Mouse (Mus musculus): ENCODE measurements around the gene Bfsp1.
A peak's percentile ranks its signal among the peaks of the same experiment; 100 is the strongest.

Bfsp1 gene

DNA sequence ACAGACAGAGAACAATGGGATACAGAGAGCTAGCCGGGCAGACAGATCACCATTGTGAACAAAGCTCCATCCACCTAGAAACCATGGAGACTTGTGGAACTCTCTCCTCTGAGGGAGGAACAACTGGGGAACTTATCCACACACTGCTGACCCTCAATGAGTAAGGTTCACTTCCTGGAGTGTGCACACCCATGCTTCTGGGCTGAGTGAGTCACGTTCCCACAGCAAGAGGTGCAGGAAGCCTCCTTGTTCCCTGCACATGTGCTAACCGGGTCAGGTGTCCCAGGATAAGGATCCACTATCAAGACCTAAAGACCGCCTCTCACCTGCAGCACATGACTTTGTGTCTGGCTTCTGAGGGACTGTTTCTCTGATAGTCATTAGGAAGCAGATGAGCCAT is 9.5 kb downstream of the Bfsp1 start:
- DNase-seq (ENCODE audit: low spot score), result no peak

GRCm38 (mm10) chr2:143852295-143853275 is 10.4 kb downstream of the Bfsp1 start:
- no peak for DNase-seq (ENCODE audit: low spot score)

DNA sequence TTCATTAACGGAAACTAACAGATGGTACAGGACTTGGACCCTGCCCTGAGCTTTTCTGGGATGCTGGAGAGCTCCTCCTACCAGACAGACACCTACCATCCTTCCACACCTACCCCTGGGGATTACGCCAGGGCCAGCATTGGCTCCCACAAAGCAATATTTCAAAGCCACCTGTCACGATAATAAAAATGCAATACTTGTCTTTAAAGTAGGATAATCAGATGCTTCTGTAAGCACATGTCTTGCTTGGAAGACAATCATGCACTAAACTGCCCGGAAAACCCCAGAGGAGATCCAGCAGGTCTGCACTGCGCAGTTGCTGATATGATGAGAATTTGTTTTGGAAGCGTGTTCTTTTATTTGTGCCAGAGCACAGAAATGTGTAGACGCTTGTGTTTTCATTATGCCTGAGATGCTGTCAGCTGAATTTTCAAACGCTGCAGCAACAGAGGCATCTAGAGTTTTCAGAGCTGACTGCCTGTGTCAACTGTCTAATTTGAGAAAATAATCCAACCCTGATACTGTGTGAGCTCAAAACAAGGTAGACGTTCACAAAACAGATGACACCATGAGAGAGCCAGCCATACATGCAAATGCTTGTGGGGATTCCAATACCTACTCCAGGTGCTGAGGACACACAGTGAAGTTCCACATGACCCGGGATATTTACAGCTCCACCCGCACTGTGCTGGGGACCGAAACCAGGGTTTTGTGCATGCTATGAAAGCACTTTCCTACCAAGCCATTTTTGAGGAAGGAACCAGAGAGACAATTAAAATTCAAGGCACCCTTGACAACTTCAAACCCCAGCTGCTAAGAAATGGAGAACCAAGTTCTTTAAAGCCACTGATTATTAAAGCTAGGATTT is 11.4 kb downstream of the Bfsp1 start:
- no peak for DNase-seq (ENCODE audit: low spot score)

DNA sequence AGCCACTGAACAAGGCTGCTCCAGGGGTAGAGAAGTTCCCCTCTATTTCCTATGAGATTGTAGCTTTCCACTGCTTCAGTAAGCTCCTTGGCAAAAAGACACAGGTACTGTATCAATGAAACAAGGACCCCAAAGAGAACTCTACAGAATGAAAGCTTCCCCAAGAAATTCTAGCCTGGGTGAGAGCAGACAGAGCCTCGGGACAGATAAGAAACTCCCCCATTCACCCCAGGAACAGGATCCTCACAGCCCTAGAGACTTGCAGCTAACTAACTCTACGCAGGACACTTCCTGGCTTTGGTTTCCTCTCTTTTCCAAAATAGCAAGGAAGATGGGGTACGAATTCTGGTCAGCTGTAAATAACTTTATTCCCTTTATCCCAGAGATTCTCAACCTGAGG is 15.7 kb downstream of the Bfsp1 start:
- no peak for DNase-seq (ENCODE audit: low spot score)

DNA sequence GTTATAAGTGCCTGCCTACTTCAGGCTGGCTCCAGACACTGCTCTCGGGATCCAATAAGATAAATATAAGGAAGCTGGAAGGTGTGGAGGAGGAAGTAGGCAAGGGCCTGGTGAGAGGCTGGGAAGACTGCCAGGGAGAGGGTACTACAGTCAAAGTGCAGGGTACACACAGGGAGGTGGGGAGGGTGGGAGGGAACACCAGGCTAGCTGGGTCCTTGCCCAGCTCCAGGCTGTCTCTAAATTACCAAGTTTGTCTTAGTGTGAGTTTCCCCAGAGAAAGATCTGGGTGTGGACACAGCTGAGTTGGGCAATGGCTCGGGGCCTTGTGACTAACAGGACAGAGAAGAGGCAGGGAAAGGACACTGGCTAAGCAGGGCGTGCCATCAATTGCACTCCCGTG is 16.2 kb downstream of the Bfsp1 start:
- DNase-seq (ENCODE audit: low spot score), result peak; percentile 87

DNA sequence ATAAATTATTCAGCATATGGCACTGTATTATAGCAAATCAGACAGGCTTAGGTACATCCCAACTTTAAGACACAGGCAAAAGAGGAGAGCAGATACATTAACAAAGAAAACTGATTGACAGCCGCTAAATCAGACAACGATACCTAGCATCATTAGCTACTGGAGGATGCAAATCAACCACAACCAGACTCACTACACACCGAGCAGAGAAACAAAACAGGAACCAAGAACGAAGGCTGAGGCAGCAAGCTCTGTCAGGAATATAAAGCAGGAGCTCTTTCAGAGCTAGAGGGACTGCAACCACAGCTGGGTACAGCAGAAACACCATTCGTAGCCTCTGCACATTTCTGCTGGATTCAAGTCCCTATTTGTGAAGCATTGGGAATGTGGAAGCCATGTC is 18.2 kb downstream of the Bfsp1 start:
- DNase-seq (ENCODE audit: low spot score), result no peak

DNA sequence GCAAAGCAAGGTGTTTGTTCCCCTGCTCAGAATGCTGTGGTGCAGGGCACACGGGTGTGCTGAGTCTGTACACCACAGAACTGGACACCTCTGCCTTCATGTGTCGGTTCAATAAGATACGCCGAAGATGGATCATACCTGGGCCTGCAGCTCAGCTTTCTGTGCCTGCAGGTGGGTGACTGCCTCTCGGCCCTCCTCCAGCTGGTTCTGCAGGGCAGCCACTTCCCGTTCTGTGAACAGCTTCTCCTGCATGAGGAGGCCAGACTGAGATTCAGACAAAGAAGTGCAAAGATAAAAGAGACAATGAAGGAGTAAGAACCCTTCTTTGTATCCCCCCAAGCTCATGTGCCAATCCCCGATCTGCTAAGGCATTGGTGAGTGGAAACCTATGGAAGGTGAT is 21.4 kb downstream of the Bfsp1 start:
- DNase-seq (ENCODE audit: low spot score), result no peak

DNA sequence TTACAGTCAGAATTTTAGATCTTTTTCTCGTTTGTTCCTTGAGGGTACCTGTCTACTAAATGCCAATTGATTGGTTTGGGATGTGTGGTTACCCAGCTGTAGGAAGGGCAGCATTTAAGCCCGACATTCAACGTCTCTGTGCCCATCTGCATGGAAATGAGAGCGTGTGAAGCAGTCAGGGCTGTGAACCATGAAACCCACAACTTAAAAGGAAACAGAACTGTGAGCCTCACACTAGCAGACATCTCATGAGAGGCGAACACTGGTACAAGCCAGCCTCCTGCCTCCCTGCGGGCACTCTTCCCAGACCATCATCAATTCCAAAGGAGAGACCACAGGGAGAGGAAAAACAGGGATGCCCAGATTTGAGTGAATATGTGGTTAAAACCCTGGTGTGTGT is 22.1 kb downstream of the Bfsp1 start:
- no peak for DNase-seq (ENCODE audit: low spot score)

- no peak for DNase-seq (ENCODE audit: low spot score)
These were observed 23.5 kb downstream of the Bfsp1 start for GRCm38 (mm10) chr2:143839458-143839857.

- DNase-seq (ENCODE audit: low spot score), result peak; percentile 86
These were observed 24.3 kb downstream of the Bfsp1 start for GRCm38 (mm10) chr2:143838698-143839097.

GRCm38 (mm10) chr2:143837291-143837701 is 25.7 kb downstream of the Bfsp1 start:
- peak; percentile 80 for DNase-seq (ENCODE audit: low spot score)

GRCm38 (mm10) chr2:143835820-143836219 is 27.2 kb downstream of the Bfsp1 start:
- DNase-seq (ENCODE audit: low spot score), result no peak

GRCm38 (mm10) chr2:143834082-143834481 is 28.9 kb downstream of the Bfsp1 start:
- DNase-seq (ENCODE audit: low spot score), result no peak

GRCm38 (mm10) chr2:143832721-143833120 is 30.3 kb downstream of the Bfsp1 start:
- no peak for DNase-seq (ENCODE audit: low spot score)

- DNase-seq (ENCODE audit: low spot score), result no peak
These were observed 31.3 kb downstream of the Bfsp1 start for GRCm38 (mm10) chr2:143831645-143832044.

- no peak for DNase-seq (ENCODE audit: low spot score)
These were observed 49.5 kb downstream of the Bfsp1 start for GRCm38 (mm10) chr2:143813461-143813860.

DNA sequence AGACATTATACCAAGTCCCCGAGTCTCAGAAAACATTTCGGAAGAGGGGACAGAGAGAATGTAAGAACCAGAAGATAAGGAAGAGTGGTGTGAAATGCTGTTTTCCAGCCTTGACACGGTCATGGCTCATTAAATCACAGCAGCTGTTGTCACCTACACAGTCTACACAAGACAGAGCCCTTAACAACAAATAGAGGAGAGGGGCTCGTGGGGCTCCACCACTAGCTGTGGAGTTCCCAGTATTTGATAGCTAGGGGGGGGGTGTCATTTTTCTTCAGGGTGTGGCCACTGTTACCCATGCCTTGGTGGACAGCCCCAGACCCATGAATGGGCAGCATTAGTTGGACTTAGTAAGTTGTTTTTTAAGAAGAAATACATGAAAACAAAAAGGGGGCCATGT is 50.7 kb downstream of the Bfsp1 start:
- no peak for DNase-seq (ENCODE audit: low spot score)

GRCm38 (mm10) chr2:143808789-143809188 is 54.2 kb downstream of the Bfsp1 start:
- DNase-seq (ENCODE audit: low spot score), result no peak

GRCm38 (mm10) chr2:143806924-143807664 is 55.9 kb downstream of the Bfsp1 start:
- peak; percentile 82 for DNase-seq (ENCODE audit: low spot score)

DNA sequence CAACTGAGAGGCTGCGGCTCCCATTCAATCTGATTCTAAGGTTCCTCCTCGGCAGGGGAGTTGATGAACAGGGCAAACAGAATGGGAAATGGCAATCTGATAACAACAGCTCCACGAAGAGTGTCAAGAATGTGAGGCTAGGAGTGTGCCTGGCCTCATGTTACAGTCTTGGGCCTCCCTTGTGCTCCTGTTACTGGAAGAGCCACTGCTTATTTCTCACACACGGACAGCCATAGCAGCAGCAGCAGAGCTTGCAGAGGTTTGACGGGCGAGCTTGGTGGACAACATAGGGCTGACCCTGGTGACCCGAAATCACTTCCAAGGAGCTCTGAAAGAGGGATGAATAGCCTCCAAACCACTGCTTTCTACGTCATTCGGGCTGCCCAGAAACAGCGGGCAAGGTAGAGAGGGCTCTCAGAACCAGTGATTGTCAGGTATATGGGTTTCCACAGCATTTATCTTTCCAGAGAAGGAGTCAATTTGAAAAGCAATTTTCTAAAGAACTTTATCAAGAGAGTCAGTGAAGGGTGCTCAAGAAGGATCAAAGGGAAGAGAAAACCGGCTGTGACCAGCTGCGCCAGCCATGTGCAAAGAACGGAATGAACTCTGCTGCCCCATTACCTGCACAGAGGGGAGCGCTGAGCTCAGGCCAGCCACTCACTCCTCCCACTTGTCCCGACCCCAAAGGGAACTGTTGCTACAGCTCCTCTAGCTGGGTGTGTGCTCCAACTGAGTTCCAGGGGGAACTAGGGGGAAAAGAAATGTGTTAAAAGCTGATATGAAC is 56.6 kb downstream of the Bfsp1 start:
- DNase-seq (ENCODE audit: low spot score), result peak; percentile 67

DNA sequence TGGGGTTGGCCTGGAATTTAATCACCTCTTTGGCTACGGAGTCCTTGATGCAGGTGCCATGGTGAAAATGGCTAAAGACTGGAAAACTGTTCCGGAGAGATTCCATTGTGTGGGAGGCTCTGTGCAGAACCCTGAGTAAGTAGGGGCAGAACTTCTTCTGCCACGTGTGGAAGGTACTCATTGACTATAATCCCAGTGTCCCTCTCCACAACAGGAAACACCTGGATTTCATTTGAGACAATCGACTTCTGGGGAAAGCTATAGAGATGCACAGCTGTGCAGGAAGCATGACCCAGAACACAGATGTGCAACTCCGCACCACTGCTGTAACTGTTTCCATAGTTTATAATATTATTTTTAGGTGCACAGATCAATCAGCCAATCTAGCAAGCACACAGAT is 61.9 kb downstream of the Bfsp1 start:
- no peak for DNase-seq (ENCODE audit: low spot score)
